Comparison of ENCODE assay signal across 31 mouse cellular contexts in genomic region chr6:23567651-23568050, GRCm38 (mm10).
"Had no signal": no experiment of that assay in that cellular context is flagged by ENCODE, and none has a peak within 500 bp of the region (broad histone marks: within the 10 kb centered on the region; RNA-seq: fewer than 3 reads in every experiment).

No protein-coding gene starts in this region.

- H3K9me3 ChIP-seq: limb, embryonic 10.5 days; limb, embryonic 12.5 days; limb, embryonic 13.5 days; limb, embryonic 15.5 days; liver, embryonic 12.5 days; liver, embryonic 15.5 days; lung, embryonic 15.5 days; midbrain, embryonic 10.5 days; midbrain, embryonic 12.5 days; midbrain, embryonic 13.5 days; midbrain, embryonic 15.5 days had no signal

- H3K4me2 ChIP-seq: limb, embryonic 12.5 days; limb, embryonic 13.5 days; limb, embryonic 15.5 days; liver, embryonic 11.5 days; liver, embryonic 12.5 days; liver, embryonic 13.5 days; liver, embryonic 15.5 days; lung, embryonic 14.5 days; lung, embryonic 15.5 days; midbrain, embryonic 11.5 days; midbrain, embryonic 12.5 days; midbrain, embryonic 13.5 days; midbrain, embryonic 15.5 days had no signal

- H3K4me1 ChIP-seq: limb, embryonic 10.5 days; limb, embryonic 12.5 days; limb, embryonic 13.5 days; limb, embryonic 15.5 days; liver, embryonic 12.5 days; liver, embryonic 13.5 days; liver, embryonic 15.5 days; lung, embryonic 15.5 days; megakaryocyte, embryonic 14.5 days; midbrain, embryonic 15.5 days had no signal

- H3K36me3 ChIP-seq: limb, embryonic 10.5 days; limb, embryonic 12.5 days; limb, embryonic 13.5 days; limb, embryonic 15.5 days; liver, embryonic 12.5 days; liver, embryonic 13.5 days; liver, embryonic 15.5 days; lung, embryonic 15.5 days; midbrain, embryonic 10.5 days; midbrain, embryonic 12.5 days; midbrain, embryonic 13.5 days; midbrain, embryonic 15.5 days had no signal

- H3K27ac ChIP-seq: limb, embryonic 10.5 days; limb, embryonic 12.5 days; limb, embryonic 13.5 days; limb, embryonic 15.5 days; liver, embryonic 12.5 days; liver, embryonic 13.5 days; liver, embryonic 14.5 days; liver, embryonic 15.5 days; lung, embryonic 15.5 days; macrophage; midbrain, embryonic 10.5 days; midbrain, embryonic 12.5 days; midbrain, embryonic 13.5 days; midbrain, embryonic 15.5 days had no signal

- ATAC-seq: liver, embryonic 12.5 days; liver, postnatal 0 days; lung, postnatal 0 days; midbrain, embryonic 13.5 days; midbrain, embryonic 15.5 days; midbrain, embryonic 16.5 days had no signal

- H3K27me3 ChIP-seq: limb, embryonic 12.5 days; limb, embryonic 13.5 days; limb, embryonic 15.5 days; liver, embryonic 12.5 days; liver, embryonic 13.5 days; liver, embryonic 15.5 days; lung, embryonic 15.5 days; megakaryocyte, embryonic 14.5 days; midbrain, embryonic 12.5 days; midbrain, embryonic 13.5 days; midbrain, embryonic 15.5 days had no signal

- H3K9ac ChIP-seq: limb, embryonic 12.5 days; limb, embryonic 13.5 days; limb, embryonic 15.5 days; liver, embryonic 12.5 days; liver, embryonic 13.5 days; liver, embryonic 14.5 days; liver, embryonic 15.5 days; liver, postnatal 0 days; lung, embryonic 14.5 days; lung, embryonic 15.5 days; midbrain, embryonic 12.5 days; midbrain, embryonic 13.5 days; midbrain, embryonic 15.5 days had no signal

- H3K4me3 ChIP-seq: limb, embryonic 10.5 days; limb, embryonic 12.5 days; limb, embryonic 13.5 days; limb, embryonic 15.5 days; liver, embryonic 12.5 days; liver, embryonic 13.5 days; liver, embryonic 15.5 days; lung, embryonic 15.5 days; megakaryocyte, embryonic 14.5 days; midbrain, embryonic 10.5 days; midbrain, embryonic 12.5 days; midbrain, embryonic 13.5 days; midbrain, embryonic 15.5 days; myocyte had no signal

- DNase-seq: left cerebral cortex, postnatal 4 days; liver; liver, embryonic 13.5 days; liver, postnatal 0 days; lung, adult 18-20 months; lung, adult 2 months; lung, embryonic 14.5 days; lung, postnatal 10 days; lung, postnatal 14 days; lung, postnatal 36 days; lung, postnatal 4 days; midbrain, embryonic 14.5 days had no signal
